Mouse (Mus musculus) G1E (cell line): ENCODE results near the gene Sap30l.

Experiments
- CTCF ChIP-seq: IDR thresholded peaks from 2 replicates; pipeline ENCODE4 v1.5.1; 2012; ENCODE audit warnings: low read depth, low read length, inconsistent platforms, mixed read lengths
- GATA1 ChIP-seq: IDR thresholded peaks from 2 replicates; pipeline ENCODE4 v1.6.1; 2012; ENCODE audit warnings: borderline replicate concordance, low read length, inconsistent platforms, mixed read lengths
- POLR2AphosphoS5 ChIP-seq: IDR thresholded peaks from 2 replicates; pipeline ENCODE4 v1.6.1; 2012; ENCODE audit warnings: low read depth, low read length, inconsistent platforms; ENCODE audit not compliant: insufficient replicate concordance
- TAL1 ChIP-seq: conservative IDR thresholded peaks from 2 replicates; pipeline ENCODE4 v1.6.1; 2012; ENCODE audit warnings: low read depth, low read length, inconsistent platforms, mixed read lengths

DNA sequence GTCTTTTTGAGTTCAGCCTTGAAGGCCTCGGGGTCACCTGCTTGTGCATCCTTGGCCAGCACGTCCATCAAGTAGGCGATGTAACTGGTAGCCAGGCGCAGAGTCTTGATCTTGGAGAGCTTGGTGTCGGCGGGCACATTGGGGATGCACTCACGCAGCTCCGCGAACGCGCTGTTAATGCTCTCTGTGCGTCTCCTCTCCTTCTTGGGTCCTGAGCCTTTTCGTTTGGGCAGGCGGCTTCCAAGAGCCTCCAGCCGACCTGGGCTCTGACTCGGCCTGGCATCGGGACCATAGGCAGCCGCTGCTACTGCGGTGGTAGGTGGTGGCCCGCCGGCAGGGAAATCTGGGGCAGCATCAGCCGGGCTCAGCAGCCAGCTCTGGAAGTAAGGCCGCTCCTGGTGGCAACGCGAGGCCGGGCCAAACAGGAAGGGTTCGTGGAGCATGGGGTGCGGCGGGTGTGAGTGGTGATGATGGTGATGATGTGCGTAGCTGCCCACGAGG lies 29.9 kb downstream of the Sap30l start:
- TF ChIP-seq CTCF (no peak), TAL1 (no peak), GATA1 (no peak), POLR2AphosphoS5 (no peak)
